Mouse (Mus musculus) spleen, postnatal 0 days (tissue): ENCODE results near the gene Rhou. TPM values are rescaled to one million over a fixed set of nuclear protein-coding genes. Genes with fewer than 3 reads are reported as not detected.

Source experiments
- polyA plus RNA-seq: library from polyadenylated mRNA; unstranded; fragments of >200 nt; fragmentation: Nextera tagmentation; extraction: Ambion mirVana; gene quantifications from 2 replicates; pipeline ENCODE4 v1.2.1, GENCODE M21; 2015

The Rhou gene
- polyA plus RNA-seq: 1.9 and 2.7 TPM in 2 replicates

GRCm38 (mm10) chr8:123653308-123653993 lies at the start of gene Rhou:
TSS of gene Rhou (plus strand) at chr8:123653929.

Other genes with a start within 250 kb of the Rhou start
- gene Mc1r, start 246.8 kb upstream of the Rhou start, polyA plus RNA-seq: 0.13 and 0.18 TPM in 2 replicates
- 0.49 and 0.63 TPM in 2 replicates for gene Tubb3, start 242.5 kb upstream of the Rhou start, polyA plus RNA-seq
- 16.1 and 17.4 TPM in 2 replicates for gene Def8, start 230.4 kb upstream of the Rhou start, polyA plus RNA-seq
- gene Afg3l1, start 176.0 kb upstream of the Rhou start, polyA plus RNA-seq: 29.8 and 33.5 TPM in 2 replicates
- gene Dbndd1, start 138.5 kb upstream of the Rhou start, polyA plus RNA-seq: 0.12 and 0.22 TPM in 2 replicates
- gene Gas8, start 135.1 kb upstream of the Rhou start, polyA plus RNA-seq: 4.4 and 5.3 TPM in 2 replicates
- gene Rab4a, start 152.1 kb downstream of the Rhou start, polyA plus RNA-seq: 46.9 and 47.4 TPM in 2 replicates
- 3.7 and 4.5 TPM in 2 replicates for gene Ccsap, start 206.3 kb downstream of the Rhou start, polyA plus RNA-seq
- 2.9 and 4.4 TPM in 2 replicates for gene Acta1, start 240.8 kb downstream of the Rhou start, polyA plus RNA-seq